Mouse (Mus musculus) B cell, adult 67 days (primary cell): ENCODE data around the gene Phkg2. TPM values are rescaled to one million over a fixed set of nuclear protein-coding genes. Genes with fewer than 3 reads are reported as not detected.

Source experiments
- total RNA-seq, 2 experiments: library from RNA; stranded (reverse); gene quantifications; 4 replicates each; pipeline ENCODE4 v1.2.4; 2023

Phkg2 gene
- 100 to 1,000 TPM; 143 to 159 TPM for total RNA-seq

DNA sequence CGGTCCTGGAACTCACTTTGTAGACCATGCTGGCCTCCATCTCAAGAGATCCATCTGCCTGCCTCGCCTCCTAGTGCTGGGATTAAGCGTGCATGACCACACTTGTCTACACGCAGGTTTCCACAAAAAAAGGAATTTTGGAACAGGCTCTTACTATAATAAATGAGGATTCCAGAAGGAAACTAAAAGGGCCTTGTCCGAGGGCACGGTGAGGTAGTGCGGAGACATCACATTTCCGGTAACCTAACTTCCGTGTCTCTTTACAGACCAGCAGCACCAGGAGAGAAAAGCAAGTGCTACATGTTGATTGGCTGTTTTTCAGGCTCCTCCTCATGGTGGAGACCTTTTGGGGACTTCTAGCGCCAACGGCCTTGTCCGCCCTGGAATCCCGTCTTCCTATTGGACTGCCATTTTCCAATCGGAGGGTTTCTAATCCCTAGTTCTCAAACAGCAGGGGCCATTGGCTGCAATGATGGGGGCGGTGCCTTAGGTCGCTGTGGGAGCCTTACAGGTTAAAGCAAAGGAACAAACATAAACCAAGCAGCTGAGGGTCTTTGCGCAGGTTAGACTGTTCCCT, at the start of gene Phkg2:
Gene Phkg2, plus strand, starts transcription at position 446 of the 577 bp plus-strand sequence.

GRCm38 (mm10) chr7:127561340-127561858, 11.7 kb upstream of the Phkg2 start, which contains the start of gene Tmem265:
Gene Tmem265 (plus strand): TSS chr7:127561390.

DNA sequence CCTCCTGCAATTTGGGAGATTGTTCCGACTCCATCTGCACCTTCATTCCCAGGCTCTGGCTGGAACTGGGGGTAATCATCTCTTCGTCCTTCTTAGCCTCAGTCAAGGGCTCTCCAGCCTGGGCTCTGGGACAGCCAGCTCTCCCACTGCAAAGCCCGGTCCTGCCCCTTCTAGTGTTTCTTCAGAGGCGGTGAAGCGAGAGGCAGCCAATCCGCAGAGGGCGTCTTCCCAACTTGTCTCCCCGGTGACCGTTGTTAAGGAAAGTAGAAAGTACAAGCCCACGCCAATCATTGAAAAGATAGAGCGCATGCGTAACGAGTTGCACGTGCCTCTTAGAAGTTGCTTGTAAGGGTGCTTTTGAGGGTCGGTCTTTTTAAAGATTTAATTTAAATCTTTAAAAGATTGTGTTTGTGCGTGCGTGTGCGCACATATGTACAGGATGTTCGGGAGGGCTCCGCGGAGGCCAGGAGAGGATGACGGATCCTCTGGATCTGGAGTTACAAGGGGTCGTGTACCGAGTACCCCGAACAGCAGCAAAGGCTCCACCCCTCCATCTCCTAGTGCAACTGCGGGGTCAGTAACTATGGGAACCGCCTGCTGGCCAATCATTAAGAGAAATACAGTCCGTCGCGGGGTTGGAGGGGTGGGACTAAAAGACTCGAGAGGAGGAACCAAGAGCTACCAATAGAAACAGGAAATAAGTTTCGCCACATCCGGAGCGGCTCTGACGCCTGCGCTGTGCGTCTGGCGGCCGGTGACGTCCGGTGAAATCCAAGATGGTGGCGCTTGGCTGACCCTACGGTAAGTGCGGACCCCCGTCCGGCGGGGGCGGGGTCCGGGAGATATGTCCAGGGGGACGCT, 15.1 kb downstream of the Phkg2 start, which contains the start of the genes Ccdc189 and Rnf40:
Gene Ccdc189, minus strand, starts transcription at position 585 of the 861 bp plus-strand sequence.
Gene Rnf40, plus strand, starts transcription at position 757 of the 861 bp plus-strand sequence.

DNA sequence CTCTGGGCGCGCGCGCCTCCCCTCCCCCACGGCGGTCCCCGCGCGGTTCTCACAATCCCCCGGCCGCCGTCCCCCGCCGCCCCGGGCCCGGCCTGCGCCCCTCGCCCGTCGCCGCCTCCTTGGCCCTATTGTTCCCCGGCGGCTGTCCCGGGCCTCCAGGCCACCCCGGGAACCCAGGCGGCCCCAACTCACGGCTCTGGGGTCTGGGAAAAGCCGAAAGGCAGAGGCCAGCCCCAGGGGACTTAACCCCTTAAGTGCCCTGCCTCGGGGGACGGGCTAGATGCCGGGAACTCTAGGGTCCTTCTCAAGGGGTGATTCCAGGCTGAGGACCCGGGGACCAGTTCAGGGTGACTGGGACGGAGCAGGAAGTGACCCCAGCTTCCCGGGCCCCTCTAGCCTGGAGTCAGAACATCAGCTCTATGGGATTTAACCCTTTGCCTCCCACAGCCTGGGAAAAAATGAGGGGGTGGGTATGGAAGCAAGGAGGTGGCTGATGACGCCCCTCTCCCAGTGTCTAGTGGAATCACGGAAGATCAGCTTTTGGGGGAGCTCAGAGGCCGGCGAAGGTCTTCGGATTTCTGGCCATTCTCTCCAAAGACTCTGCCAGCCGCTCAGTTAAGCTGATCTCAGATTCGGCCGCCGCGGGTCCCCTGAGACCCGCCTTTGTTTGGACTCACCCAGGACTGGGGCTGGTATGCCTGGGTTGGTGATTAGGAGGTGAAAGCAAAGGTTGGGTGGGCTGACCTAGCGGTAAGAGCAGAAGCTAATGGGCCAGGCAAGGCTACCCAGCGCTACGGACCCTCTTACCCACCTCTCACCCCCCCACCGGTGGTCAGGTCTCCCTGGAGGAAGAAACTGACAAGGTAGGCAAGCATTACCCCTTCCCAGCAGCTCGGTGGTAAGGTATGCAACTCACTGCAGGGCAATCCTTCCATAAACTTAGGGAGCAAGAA, 42.0 kb downstream of the Phkg2 start, which contains the start of gene Zfp629:
Gene Zfp629, minus strand, starts transcription at position 907 of the 953 bp plus-strand sequence.

Other genes with a start within 250 kb of the Phkg2 start
- gene Zfp768, start 227.8 kb upstream of the Phkg2 start, total RNA-seq, result 1 to 10 TPM; 3.0 to 4.8 TPM
- gene Zfp747, start 197.3 kb upstream of the Phkg2 start, total RNA-seq, result 10 to 100 TPM; 13.5 to 17.4 TPM
- gene 9130019O22Rik, start 186.2 kb upstream of the Phkg2 start, total RNA-seq, result 1 to 10 TPM; 4.7 to 5.4 TPM
- 1 to 10 TPM; 6.2 to 8.6 TPM for gene E430018J23Rik, start 179.7 kb upstream of the Phkg2 start, total RNA-seq
- gene Zfp764, start 166.5 kb upstream of the Phkg2 start, total RNA-seq, result 10 to 100 TPM; 10.5 to 13.3 TPM
- gene Zfp688, start 151.3 kb upstream of the Phkg2 start, total RNA-seq, result 10 to 100 TPM; 13.8 to 22.7 TPM
- gene Zfp689, start 124.2 kb upstream of the Phkg2 start, total RNA-seq, result 1 to 10 TPM; 4.7 to 6.6 TPM
- gene Prr14, start 113.7 kb upstream of the Phkg2 start, total RNA-seq, result 100 to 1,000 TPM; 166 to 171 TPM
- 100 to 1,000 TPM; 272 to 327 TPM for gene Fbrs, start 94.1 kb upstream of the Phkg2 start, total RNA-seq
- 100 to 1,000 TPM; 208 to 213 TPM for gene Srcap, start 61.4 kb upstream of the Phkg2 start, total RNA-seq
- 10 to 100 TPM; 44.1 to 48.8 TPM for gene Gm42715, start 53.8 kb upstream of the Phkg2 start, total RNA-seq
- gene Tmem265, start 11.9 kb upstream of the Phkg2 start, total RNA-seq, result 1 to 10 TPM in 1 of 2 experiments, not detected in 1; 6.6 TPM
- 1 to 10 TPM; 1.0 to 1.3 TPM for gene Ccdc189, start 15.3 kb downstream of the Phkg2 start, total RNA-seq
- 100 to 1,000 TPM; 152 to 153 TPM for gene Rnf40, start 15.4 kb downstream of the Phkg2 start, total RNA-seq
- gene Zfp629, start 42.5 kb downstream of the Phkg2 start, total RNA-seq, result 1 to 10 TPM; 4.0 to 5.6 TPM
- gene Bcl7c, start 135.6 kb downstream of the Phkg2 start, total RNA-seq, result 10 to 100 TPM; 57.9 to 70.7 TPM
- gene Ctf1, start 139.4 kb downstream of the Phkg2 start, total RNA-seq, result not detected
- gene Ctf2, start 158.8 kb downstream of the Phkg2 start, total RNA-seq, result not detected
- gene Fbxl19, start 171.2 kb downstream of the Phkg2 start, total RNA-seq, result 10 to 100 TPM; 14.3 to 15.7 TPM
- gene Orai3, start 196.5 kb downstream of the Phkg2 start, total RNA-seq, result 10 to 100 TPM; 38.3 to 40.4 TPM
- gene Setd1a, start 203.3 kb downstream of the Phkg2 start, total RNA-seq, result 10 to 100 TPM; 71.9 to 94.6 TPM
- under 1 TPM in 1 of 2 experiments, not detected in 1; 0.53 TPM for gene Gm49388, start 212.3 kb downstream of the Phkg2 start, total RNA-seq
- 1 to 10 TPM; 4.1 to 6.1 TPM for gene Hsd3b7, start 227.3 kb downstream of the Phkg2 start, total RNA-seq